Mouse (Mus musculus): ENCODE data around the gene Lfng.

- TF ChIP-seq POLR2A (IDR thresholded peaks at IDR 0.05; ENCODE audit: insufficient read depth, low read length) (no peak), CTCF (IDR thresholded peaks at IDR 0.05; ENCODE audit: low read depth, low read length) (no peak), EP300 (IDR thresholded peaks at IDR 0.05; ENCODE audit: insufficient read depth, low read depth, low read length) (no peak)
Observed at GRCm38 (mm10) chr5:140596426-140596825, 10.7 kb upstream of the Lfng start.

Measured in ES-Bruce4 (cell line).